Mouse (Mus musculus) brain, embryonic 14.5 days (tissue): ENCODE data around the gene Gskip. TPM values are rescaled to one million over a fixed set of nuclear protein-coding genes. Genes with fewer than 3 reads are reported as not detected.

ENCODE experiments used
- DNase-seq: peaks from one replicate; pipeline ENCODE4 v3.0.0-alpha.2; 2011; ENCODE audit warnings: low read depth
- CTCF ChIP-seq: fragments of 200-500 bp; IDR thresholded peaks from 2 replicates; pipeline ENCODE4 v1.5.1; 2012; ENCODE audit warnings: inconsistent platforms, mild to moderate bottlenecking, moderate library complexity, borderline replicate concordance; ENCODE audit not compliant: insufficient read depth, insufficient read length; ENCODE audit errors: extremely low read depth
- POLR2A ChIP-seq: fragments of 200-500 bp; IDR thresholded peaks from 2 replicates; pipeline ENCODE4 v1.6.1; 2012; ENCODE audit warnings: mild to moderate bottlenecking, inconsistent platforms, borderline replicate concordance; ENCODE audit not compliant: poor library complexity, insufficient read depth, insufficient read length, severe bottlenecking; ENCODE audit errors: extremely low read depth
- polyA plus RNA-seq: library from polyadenylated mRNA; depleted of rRNA; stranded (reverse); fragments of >200 nt; gene quantifications from 2 replicates; pipeline ENCODE4 v1.2.3, GENCODE M21; 2012; rRNA removed

Gskip gene
- 15.9 and 16.2 TPM in 2 replicates for polyA plus RNA-seq

DNA sequence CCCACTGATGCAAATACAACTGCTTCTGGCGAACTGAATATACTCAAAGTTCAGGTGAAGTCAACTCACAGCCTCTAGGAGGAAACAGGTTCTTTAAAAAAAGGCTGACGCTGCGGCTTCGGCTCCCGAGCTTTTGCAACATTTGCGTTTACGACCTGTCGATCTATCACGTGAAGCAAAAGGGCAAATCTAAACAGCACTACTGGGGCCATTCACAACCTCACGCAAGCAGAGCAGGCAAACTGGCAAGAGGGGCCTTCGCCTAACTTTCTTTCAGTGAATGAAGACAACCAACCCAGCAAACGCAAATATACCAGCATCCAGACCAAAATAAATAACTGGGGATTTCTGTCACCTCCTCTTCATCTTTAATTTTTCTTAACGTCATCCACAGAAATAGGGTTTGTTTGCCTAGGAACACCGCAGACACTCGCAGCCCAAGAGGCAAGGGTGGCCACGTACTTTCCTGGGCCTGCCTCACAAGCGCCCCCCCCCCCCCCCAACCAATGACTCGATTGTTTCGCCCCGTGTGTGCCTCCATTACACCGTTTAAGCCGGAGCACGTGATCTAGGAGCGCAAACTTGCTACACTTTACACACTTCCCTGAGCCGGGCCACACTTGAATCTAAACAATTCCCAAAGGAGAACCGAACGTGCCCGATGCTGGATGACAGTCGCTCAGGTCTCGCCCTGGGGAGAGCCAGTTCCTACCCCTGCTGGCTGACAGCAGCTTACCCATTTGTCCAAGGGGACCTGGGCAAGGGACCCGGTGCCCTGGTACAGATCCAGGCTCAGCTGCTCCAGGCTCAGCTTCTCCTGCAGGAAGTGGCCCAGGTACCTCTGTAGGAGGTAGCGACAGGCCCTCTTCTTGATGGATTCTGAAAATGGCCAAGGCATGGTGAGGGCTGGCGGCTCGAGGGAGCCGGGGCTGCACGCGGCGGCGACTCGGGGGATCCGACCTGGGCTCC, at the start of gene Gskip:
TSS of gene Gskip (plus strand) at position 897 of the 969 bp plus-strand sequence.
- no peak for TF ChIP-seq CTCF
- no peak for TF ChIP-seq POLR2A
- peak; percentile 60 for DNase-seq

DNA sequence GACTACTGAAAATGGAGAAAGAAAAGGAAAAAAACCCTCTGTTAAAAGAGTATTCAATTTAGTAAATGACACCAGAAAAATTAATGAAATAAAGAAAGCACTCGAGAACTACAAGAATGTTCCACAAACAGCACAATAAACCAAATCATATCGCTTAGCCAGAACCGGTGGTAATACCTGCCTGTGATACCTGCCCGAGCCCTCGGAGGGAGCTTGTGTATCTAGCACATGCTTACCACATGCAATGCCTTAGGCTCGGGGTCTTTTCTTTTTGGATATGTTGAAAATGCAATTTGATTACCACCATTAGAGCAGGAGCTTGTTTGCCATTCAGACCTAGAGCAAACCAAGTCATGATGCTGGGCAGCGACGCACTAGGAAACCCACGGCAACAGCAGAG, 48.1 kb upstream of the Gskip start:
- TF ChIP-seq CTCF, result no peak
- TF ChIP-seq POLR2A, result no peak
- no peak for DNase-seq

DNA sequence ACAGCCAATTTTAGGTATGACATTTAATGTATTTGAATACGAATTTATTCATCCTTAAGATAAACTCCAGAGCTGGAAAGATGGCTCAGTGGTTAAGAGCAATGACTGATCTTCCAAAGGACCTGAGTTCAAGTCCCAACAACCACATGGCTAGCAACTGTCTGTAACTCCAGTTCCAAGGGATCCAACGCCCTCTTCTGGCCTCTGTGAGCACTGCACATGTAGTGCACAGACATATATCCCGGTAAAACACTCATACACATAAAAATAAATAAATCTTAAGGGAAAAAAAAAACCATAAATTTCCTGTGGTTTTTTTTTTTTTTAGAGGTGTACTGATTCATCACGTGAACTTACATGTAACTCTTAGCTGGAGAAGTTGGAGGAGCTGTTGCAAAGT, 47.1 kb upstream of the Gskip start:
- TF ChIP-seq CTCF (peak; percentile 16; the same call in 1 of the 2 replicates), POLR2A (no peak)
- no peak for DNase-seq

DNA sequence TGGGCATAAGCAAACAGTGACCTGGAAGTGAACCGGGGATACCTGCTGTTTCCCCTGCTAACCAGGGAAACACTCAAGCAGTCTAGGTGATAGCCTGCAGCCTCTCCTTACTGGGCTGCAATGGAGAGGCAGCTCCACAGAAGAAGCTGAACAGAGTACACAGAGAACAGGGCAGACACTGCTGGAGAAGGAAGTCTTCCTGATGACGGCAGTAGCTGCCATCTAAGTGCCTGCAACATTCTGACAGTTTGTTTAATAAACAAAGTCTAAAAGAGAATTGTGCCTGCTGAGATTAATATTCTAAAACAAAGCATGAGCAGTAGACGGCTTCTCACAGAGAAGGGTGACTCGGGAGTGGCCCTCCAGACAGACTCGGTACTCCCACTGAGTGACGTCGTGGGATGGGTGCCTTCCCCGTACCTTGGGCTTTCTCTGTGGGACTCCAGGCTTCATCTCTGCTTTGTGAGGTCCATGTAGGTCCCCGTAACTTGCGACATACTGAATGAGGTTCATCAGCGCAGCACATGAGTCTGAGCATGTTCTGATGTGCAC, 41.8 kb upstream of the Gskip start:
- no peak for DNase-seq
- TF ChIP-seq CTCF (no peak), POLR2A (no peak)

DNA sequence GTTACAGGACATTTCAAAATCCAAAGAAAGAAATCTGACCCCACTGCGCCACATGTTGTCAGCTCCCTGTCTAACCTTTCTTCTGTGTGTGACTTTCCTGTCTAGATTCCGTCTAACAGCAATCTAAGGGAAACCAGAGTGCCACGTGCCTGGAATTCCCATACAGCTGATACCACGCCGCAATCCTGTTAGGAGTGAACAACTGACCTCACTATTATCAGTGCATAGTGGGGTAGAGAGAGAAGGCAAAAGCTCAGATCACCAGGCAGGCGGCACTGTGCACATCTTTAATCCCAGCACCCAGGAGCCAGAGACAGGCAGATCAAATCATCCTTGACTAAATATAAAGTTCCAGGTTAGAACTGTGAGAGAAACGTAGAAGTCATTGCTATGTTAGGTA, 28.8 kb upstream of the Gskip start:
- no peak for DNase-seq
- TF ChIP-seq POLR2A, result no peak
- TF ChIP-seq CTCF, result no peak

DNA sequence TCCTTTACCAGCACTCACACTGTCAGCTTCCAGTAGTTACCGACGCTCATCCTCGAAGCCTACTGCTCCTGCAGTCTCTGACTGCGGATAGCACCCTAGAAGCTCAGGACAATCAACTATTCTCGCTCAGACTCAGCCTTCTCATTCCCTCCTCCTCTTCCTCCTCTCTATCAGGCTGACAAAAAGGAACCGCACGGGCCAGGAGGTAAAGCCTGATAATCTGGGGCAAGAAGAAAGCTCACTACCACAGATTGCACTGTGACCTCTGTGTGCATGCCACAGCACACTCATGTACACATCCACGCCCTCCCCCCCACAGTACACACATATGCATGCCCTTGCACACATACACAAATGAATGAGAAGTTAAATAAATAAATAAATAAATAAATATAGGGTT, 8.4 kb upstream of the Gskip start:
- DNase-seq, result no peak
- TF ChIP-seq CTCF (no peak), POLR2A (no peak)

DNA sequence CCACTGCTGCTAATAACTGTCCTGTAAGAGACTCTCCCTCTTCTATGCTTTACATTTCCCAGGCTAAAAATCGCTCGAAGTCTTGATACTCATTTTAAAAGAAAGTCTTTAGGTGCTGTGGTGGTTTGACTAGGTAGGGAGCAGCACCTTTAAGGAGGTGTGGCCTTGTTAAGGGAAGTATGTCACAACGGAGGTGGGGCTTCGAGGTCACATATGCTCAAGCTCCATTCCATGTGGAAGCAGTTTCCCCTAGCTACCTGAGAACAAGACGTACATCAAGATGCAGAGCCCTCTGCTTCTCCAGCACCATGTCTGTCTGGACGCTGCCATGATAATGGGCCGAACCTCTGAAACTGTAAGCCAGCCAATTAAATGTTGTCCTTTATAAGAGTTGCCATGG, 6.4 kb upstream of the Gskip start:
- TF ChIP-seq POLR2A (no peak), CTCF (no peak)
- DNase-seq, result no peak

DNA sequence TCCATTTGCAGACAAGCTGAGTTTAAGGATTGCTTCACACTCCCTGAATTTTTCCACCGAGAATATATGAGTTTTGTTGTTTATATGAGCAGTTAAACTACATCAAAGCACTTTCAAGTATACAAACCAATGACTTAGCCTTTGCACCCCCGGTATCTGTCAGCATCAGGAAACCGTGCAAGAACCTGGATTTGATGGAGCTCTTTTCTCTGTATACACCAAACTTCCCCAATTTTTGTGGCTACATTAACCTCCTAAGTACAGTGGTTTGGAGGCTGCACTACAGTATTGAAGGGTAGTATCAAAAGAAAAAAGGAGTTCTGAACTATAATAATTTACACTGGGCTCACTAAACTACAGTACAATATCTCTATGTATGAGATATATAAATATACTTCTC, 5.9 kb upstream of the Gskip start:
- no peak for DNase-seq
- TF ChIP-seq CTCF (no peak), POLR2A (no peak)

DNA sequence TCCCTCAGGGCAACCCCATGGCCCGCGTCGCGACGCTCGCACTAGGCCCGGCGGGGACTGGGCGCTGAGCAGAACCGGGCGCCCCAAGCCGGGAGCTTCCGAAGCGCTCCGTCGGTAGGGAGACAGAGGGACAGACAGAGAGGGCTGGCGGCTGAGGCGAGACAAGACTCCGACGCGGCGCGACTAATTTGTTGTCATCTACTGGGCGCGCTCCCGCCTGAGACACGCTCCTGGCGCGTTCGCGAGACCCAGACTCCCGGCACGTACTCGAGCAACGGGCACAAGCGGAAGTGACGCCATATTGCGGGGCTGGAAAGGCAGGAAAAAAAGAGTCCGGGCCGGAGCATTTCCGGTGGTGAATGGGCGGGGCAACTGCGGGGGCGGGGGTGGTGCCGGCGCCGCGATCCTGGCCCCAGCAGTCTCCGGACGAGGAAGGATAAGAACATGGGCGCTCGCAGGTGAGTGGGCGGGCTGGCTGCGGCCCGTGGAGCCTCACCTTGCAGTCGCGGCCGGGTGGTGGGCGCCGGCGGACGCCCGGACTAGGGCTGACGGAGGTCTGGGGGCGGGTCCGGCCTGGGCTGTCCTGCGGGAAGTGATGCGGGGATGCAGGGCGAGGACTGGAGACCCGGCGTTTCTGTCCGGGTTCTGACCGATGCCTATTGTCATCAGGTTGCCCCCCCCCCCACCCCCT, 517 bp downstream of the Gskip start, which contains the start of gene Atg2b:
TSS of gene Atg2b (minus strand) at position 211 of the 691 bp plus-strand sequence.
- TF ChIP-seq POLR2A, result peak; percentile 60; the same call in 1 of the 2 replicates
- TF ChIP-seq CTCF, result no peak
- DNase-seq, result peak; percentile 99

DNA sequence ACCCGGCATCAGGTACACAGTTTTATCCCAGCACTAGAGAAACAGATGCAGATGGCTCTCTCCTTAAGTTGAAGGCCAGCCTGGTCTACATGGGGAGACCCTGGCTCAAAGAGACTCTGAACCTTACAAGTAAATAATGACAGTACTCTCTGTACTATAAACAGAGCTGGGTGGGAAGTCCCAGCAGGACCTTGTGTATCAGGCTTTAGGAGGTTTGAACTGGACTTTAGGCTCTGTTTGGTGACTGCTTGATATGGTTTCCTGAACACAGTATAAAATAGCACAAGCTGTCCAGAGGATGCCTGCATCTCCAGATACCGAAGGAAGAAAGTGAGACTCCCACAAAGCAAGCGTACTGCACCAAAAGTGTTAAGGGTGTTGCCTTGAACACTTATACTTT, 2.2 kb downstream of the Gskip start:
- TF ChIP-seq CTCF (no peak), POLR2A (no peak)
- DNase-seq, result no peak

DNA sequence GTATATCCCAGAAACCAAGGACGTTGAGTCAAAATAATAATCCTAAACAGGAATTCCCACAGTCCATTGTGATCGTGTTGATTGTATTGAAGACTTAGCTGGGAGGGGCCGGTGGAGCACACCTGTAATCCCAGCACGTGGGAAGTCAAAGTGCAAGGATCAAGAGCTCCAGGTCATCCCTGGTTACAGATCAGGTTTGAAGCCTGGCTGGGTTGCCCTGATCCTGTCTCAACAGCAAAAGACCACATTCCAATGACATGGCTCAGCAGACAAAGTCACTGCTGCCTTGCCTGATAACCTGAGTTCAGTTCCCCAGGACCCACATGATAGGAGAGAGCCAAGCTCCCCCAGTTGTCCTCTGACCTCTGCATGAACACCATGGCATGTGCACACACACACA, 2.8 kb downstream of the Gskip start:
- no peak for TF ChIP-seq CTCF
- TF ChIP-seq POLR2A, result no peak
- DNase-seq, result no peak
